Mouse (Mus musculus): ENCODE results near the gene Esrrg.

Esrrg gene

DNA sequence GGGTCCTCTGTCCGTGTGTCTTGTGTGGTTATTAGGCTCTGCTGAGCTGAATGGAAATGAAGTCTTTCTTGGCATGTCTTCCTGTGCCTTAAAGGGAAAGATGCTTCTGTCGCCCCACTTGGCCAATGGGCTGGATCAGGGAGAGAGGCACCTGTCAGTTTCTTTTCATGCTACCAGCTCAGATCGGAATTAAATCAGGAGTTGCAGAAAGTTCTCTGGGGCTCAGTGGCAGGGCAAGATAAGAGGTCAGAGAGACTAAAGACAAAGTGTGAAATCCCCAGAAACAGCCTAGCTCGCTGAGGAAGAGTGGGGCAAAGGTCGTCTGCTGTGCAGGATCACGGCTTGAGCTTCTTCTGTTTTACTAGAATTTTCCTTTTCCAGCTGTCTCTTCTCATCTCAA lies 97.5 kb downstream of the Esrrg start:
- no peak for DNase-seq (ENCODE audit: low spot score in 2 of 2)

DNA sequence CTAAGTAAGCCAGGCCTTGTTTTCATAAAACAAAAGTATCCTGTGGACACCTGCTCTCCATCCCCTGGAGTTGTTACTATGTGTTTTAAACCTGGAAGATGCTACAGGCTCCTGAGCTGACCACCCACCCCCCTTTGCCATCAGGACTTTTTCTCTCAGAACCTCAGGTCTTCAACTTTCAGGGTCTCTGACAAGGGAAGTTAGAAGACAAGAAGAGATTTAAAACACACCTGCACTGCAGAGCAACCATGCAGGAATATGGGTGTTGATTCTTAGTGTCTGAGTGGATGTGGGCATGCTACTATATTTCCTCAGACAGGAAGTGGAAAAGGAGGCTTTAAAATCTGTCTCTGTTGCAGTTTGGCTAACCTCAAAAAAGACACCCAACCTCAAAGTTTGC lies 98.6 kb downstream of the Esrrg start:
- no peak for DNase-seq (ENCODE audit: low spot score in 2 of 2)

DNA sequence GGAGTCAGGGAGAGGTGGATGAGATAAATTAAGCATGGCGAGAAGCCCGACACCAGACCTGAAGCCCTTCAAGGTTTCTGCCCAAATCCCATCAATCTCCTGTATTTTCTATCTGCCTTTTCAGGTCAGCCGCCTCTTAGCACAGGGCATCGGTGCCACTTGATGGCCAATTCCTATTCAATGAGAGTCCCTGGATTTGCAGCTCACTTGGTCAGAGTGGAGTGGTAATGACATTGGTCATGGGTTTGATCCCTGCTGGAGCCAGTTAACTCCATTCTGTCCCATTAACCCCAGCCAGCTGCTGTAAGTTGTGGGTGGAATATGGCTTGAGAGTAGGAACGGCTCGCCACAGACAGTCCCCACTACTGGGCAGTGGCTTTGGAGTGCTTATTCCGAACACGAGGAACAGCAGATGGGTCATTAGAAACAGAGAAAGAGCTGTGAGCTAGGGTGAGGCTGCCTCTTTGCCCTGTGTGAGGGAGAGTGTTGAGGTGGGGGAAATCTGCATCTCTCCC lies 101.9 kb downstream of the Esrrg start:
- DNase-seq (ENCODE audit: low spot score in 2 of 2) = no peak

DNA sequence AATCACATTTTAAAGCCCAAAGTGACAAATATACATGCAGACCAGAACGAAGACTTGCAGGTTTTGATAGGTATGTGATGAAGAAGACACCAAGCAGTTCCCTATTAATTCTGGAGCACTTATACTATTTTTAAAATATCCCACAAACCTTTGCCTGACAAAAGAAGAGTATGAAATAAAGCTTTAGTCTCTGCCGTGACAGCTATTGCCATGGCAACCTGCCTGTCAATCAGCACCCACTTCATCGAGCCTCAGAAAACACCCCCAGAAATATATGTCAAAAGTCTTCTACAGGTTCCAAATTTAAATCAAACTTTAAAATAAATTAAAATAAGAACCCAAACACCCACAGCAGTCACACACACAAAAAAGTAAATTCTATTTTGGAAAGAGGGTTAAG lies 112.4 kb downstream of the Esrrg start:
- no peak for DNase-seq (ENCODE audit: low spot score in 2 of 2)

DNA sequence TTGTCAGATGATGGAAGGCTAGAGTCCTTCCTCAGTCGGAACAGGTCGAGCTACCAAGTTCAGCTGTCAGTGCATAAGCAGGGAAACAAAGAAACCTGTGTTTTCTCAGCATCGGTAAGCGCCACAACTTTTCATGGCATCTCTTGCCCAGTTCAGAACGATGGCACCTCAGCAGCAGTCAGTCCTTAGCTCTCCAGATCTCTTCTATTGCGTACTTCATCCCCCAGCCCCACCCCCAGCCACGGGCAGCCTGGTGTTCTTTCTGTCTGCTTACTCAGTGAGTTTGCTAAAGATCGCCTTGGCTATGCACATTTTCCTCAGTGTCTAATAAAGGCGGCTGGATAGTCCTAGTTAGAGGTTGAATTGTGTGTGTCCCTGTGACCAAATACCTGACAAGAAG lies 113.4 kb downstream of the Esrrg start:
- DNase-seq (ENCODE audit: low spot score in 2 of 2) = no peak

DNA sequence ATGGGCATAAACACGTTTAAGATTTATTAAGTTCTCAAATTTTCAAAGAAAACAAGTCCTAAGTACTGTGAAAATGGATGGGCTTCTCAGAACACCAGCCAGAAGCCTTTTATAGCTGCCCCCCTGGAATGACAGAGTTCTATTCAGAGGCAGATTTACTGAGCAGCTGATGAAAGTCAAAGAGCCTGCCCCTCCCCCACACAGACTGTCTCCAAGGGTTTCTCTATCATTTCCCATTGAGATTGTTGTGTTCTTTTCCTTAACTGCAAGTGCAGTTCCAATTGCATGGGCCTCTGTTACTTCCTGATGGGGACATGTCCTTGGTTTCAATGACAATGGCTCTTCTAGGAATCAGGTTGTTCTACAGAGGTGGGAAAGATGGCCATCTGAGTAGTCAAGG lies 116.1 kb downstream of the Esrrg start:
- DNase-seq (ENCODE audit: low spot score in 2 of 2) = no peak

DNA sequence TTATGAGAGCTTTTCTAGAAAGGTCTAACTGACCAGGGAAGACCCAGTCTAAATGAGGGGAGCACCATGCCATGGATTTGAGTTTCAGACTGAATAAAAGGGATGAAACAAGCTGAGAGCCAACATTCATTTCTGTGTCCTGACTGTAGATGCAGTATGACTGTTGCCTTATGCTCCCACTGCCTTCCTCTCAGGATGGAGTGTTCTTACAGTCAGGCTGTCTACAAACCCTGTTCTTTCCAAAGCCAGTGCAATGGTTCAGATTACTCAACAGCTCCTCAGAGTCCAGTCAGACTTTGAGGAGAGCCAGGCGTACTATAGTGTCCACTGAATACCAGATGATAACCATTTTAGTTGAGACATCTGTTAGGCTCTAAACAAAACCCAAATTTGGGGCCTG lies 116.8 kb downstream of the Esrrg start:
- DNase-seq (ENCODE audit: low spot score in 2 of 2) = no peak

DNA sequence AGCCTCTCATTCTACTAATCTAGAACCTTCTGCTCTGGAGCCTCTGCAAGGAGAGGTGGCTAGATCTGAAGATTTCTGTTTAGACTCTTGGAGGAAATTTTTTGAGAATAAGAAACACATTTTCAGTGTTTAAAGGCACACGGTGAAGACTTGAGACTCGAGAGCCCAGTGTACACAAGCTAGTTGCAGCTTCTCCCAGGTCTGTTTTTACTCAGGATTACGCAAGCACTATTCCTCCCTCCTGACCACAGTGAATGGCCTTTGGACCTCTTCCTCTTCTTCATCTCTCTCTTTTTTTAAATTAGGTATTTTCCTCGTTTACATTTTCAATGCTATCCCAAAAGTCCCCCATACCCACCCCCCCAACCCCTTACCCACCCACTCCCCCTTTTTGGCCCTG lies 122.6 kb downstream of the Esrrg start:
- DNase-seq (ENCODE audit: low spot score in 2 of 2) = no peak

DNA sequence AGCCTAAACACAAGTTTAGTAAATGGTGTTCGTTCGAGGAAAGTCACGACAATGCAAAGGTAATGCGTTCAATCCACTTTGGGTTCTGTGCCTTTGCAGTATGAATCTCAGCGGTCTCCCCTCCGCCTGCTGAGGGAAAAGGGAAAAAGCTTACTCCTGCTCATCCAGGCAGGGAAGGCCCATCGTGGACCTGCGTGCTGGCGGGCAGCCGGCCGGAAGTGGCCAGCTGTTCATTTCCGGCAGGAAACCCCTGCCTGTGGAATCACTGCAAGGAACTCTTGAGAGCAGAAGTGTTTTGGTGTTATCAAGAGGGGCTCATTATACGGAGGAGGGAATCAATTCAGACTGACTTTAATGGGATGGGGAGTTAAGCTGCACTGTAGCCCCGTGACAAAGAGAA lies 127.9 kb downstream of the Esrrg start:
- DNase-seq (ENCODE audit: low spot score in 2 of 2) = no peak

DNA sequence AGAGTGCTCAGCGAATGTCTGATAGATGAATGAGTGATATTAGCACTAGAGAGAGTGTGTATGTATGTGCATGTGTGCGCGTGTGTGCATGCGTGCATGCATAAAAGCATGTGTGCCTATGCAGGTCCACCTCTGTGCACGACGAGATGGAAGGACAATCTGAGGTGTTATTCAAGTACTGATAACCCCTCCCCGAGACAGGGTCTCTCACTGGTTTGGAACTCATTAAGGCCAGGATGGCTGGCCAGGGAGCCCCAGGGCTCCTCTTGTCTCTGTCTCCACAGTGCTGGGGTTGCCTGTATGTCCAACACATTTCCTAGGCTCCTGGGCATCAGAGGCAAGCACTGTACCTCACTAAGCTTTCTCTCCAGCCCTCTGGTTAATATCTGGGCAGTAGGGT lies 128.7 kb downstream of the Esrrg start:
- no peak for DNase-seq (ENCODE audit: low spot score in 2 of 2)

DNA sequence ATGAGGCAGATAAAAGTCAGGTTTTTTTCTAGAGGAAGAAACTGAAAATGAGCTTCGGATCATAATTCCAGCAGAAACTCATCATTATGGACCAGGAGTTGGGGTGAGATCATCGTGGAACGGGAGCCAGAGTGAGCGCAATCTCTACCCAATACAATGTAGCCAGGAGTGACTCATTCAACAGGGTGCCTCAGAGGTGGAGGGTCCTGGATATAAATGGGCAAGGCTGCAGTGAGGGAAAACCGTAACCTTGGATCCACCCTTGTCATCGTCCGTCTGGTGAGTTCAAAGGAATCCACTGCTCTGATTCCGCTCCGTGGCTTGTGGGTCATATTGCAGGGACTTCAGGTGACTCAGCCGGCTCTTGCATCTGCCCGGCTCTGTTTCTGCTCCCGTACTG lies 131.9 kb downstream of the Esrrg start:
- DNase-seq (ENCODE audit: low spot score in 2 of 2) = no peak

DNA sequence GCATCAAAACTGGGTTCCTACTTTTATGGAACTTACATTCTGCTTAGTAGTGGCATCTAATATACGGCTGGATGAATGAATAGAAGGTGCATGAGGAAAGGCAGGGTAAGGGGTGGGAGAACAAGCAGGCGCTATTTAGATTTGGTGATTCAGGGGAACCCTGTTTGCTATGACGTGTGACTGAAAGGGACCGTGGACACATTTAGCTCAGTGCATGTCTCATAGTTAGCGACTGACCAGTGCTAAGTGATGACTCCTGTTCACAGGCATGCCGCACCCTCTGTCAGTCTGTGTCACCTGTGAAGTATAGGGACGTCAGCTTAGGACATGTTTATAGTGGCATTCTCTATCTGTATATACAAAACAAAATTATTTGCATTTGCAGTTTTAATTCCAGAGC lies 132.7 kb downstream of the Esrrg start:
- DNase-seq (ENCODE audit: low spot score in 2 of 2) = no peak

DNA sequence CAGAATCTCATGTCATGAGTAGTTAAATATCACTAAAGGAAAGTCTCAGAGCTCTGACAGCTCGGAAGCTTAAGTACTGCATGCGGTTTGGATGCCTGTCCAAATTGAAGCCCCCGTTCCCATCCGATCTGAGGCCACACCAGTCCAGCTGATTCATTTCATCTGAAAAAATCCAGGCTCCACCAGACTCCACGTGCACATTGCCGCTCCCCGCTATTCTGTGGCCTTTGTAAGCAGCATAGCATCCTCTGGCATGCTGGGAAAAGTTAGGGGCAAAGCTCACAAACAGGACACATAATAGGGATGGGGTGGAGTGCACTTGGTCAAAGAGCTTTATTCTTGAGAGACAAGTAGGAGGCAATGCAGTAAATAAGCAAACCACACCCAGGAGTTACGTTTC lies 133.5 kb downstream of the Esrrg start:
- no peak for DNase-seq (ENCODE audit: low spot score in 2 of 2)

DNA sequence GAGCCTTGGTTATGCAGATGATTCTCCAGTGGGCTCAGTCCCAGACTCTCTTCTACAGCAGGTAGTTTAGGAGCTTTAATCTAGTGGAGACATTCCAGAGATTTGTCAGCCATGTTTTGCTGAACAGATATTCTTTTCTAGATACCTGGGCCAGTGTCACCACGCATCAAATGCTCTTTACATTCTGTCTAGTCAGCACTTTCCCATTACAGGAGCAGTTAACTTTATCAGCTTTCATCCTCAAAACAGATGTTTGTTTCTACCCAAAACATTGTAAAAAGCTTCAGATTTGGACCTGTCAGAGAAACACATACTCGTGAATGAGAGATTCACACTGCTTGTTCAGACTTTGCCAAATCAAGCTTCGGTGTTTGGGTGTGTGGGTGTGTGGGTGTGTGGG lies 140.7 kb downstream of the Esrrg start:
- no peak for DNase-seq (ENCODE audit: low spot score in 2 of 2)

DNA sequence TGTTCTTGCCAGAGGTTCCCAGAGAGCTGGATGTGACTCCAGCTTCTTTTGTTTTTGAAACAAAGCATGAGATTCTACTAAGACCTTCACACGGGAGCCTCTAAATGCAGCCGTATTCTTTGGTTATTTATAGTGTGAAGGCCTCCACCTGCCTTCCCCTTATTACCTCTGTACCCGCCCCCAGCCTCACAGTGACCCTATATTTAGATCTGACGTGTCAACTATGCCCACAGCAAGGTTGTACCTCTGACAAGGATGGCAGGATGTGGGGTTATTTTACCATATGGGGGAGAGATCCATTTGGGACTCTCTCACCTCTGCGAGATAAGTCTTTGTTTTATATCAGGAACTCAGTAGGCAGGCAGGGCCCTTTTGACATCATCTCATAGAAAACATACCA lies 141.3 kb downstream of the Esrrg start:
- DNase-seq (ENCODE audit: low spot score in 2 of 2) = no peak

DNA sequence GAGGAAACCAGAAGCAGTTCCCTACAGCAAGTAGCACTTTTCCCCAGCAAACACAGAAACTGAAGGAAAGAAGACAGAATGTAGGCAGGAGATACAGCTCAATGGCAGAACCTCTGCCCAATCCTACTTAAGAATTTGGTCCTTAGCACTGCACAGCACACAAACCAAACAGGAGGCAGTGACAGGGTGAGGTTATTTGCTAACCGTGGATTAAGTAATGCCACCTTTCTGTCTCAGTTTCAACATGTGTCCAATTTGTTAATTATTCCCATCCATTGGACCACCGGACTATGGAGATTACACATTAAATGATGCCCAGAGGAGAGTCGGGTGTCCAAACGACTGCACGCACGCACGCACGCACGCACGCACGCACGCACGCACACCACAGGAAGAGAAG lies 146.9 kb downstream of the Esrrg start:
- DNase-seq (ENCODE audit: low spot score in 2 of 2) = no peak

DNA sequence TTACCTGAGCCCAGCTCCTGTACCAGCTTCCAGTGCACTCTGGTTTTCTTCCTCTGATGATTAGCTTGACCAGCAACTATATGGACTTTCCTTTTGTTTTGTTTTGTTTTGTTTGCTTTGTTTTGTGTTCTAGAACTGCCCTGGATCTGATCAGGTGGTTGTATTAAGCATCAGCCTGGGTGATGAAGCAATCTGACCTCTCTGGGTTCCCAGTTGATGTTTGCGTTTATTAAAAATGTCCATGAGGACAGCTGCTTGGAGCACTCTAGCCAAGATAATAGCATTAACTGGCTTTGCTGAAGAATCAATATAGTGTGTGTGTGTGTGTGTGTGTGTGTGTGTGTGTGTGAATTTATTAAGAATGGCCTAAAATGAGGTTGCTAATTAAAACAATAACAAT lies 149.4 kb downstream of the Esrrg start:
- no peak for DNase-seq (ENCODE audit: low spot score in 2 of 2)

DNA sequence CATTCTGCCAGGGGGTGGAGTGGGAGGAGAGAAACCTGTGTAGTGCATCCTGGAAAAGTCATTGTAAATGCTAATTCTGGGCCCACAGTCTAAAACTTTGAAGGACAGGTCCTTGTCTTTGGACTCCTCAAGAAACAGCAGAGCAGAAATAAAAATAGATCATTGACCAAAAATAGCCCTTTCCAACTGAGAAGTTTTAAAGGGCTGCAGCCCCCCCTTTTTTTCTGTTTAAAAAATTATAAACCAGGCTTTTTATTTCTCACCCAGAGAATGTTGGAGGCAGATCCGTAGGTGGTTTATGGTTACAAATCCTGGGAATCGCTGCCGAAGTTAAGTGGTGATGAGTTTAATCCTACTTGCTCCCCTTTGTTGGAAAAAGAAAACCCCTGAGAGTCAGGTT lies 150.0 kb downstream of the Esrrg start:
- DNase-seq (ENCODE audit: low spot score in 2 of 2) = no peak

DNA sequence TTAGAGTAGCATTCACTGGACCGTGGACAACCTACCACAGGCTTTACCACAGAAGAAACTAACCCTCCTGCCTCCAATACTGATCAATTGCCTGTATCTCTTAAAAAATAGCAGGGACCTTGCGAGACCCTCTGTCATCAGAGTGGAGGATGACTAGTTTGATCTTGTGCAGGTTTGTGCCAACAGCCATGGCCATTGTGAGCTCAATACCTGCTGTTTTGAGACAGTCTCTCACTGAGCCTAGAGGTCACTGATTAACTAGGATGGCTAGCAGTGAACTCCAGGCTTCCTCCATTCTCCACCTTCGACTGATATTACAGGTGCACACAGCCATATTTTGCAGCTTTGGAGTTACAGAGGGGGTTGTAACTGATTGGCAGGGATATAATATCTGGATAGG lies 150.9 kb downstream of the Esrrg start:
- DNase-seq (ENCODE audit: low spot score in 2 of 2) = no peak

DNA sequence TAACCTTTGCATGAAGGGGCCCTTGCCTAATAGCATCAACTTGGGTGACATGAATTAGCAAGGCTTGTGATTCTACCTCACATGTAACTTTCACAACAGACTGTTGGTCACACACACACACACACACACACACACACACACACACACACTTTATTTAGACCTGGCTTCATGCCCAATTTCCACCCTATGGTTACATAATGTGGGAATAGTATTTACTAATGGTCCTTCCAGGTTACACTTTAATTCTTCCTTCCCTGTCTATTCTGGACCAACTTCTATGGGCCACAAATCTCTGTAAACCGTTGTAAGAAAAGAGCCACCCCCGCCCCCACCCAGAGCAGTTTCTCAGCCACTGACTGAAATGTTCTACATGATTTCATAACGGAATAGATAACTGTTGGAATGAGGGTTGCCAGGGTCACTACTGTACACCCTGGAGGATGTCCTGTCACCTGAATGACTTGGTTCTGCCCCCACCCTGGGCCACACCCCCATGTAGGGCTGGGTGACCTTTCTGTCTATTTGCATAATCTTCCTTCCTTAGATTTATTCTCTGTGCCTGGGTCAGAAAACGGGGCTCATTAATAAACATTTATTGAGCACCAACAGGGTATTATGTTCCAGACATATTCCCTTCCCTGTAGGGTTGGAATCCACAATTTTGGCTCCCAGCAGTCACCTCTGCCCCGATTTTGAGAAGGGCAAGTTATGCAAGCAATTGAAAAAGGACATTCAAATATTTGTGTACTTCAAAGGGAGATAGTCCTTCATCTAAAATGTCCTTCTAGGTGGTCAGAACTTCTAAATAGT lies 154.3 kb downstream of the Esrrg start:
- DNase-seq (ENCODE audit: low spot score in 2 of 2) = no peak

DNA sequence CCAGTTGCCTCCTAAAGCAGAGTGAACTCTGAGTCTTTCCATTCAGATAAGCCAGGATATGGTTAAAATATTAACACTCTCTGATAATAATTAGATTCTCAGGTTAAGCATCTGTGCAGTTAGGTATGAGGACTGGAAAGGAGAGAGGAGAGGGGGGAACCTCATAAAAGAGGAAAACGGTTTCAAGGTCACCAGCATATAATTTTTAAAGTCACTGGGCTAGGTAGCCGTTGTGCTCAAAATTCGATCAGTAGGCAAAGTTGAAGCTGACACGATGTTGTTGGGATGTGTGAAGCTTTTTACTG lies 154.8 kb downstream of the Esrrg start:
- no peak for DNase-seq (ENCODE audit: low spot score in 2 of 2)

DNA sequence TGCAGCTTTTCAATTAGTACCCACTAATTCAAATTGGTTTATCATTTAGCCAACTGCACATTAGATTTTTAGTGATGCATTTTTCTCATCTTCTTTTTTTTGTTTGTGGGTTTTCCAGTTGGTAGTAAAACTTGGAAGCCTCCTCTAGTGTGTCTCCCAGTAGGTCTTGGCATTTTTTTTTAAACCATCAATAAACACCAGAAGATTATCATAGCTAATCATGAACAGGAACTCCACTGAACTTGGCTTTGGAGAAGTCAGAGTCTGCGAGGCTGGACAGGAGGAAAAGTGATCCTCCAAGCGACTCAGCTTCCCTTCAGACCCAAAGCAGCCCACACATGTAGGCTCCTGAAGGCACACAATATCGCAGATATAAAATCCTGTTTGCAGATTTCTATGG lies 155.2 kb downstream of the Esrrg start:
- DNase-seq (ENCODE audit: low spot score in 2 of 2) = no peak

DNA sequence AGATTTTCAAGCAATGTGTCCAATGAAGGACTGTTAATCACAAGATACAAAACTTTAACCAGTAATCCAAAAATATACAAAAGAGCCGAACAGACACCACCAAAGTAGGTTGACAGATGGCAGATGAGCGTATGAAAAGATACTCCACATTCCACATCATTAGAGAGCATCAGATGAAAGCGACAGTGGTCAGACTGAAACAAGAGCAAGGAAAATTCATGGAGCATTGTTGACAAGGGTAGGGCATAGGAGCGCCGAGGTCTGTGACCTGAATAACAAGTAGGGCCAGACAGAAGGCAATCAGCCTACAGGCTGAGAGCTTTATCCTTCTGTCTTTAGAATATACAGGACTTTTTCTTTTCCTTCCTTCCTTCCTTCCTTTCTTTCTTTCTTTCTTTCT lies 157.0 kb downstream of the Esrrg start:
- no peak for DNase-seq (ENCODE audit: low spot score in 2 of 2)

DNA sequence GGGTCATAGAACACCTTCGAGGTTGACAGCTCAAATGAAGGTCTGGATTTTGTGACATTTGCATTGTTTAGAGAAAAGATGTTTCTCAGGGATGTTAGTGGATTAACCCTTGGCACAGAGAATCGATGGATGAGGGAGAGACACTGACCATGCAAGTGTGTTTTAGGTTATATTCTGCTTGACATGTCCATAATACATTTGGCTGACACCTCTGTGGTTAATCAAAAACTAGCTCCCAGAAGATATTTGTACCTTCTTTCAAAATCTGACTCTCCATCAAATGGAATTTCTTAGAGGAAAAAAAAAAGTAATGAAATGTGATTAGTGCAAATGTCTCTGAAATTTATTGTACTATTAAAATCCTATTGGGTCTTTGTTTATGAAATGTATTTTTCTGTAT lies 158.8 kb downstream of the Esrrg start:
- DNase-seq (ENCODE audit: low spot score in 2 of 2) = no peak

Data from frontal cortex, postnatal 10 days (tissue).